Mouse (Mus musculus): ENCODE data around the gene Gm609.

DNA sequence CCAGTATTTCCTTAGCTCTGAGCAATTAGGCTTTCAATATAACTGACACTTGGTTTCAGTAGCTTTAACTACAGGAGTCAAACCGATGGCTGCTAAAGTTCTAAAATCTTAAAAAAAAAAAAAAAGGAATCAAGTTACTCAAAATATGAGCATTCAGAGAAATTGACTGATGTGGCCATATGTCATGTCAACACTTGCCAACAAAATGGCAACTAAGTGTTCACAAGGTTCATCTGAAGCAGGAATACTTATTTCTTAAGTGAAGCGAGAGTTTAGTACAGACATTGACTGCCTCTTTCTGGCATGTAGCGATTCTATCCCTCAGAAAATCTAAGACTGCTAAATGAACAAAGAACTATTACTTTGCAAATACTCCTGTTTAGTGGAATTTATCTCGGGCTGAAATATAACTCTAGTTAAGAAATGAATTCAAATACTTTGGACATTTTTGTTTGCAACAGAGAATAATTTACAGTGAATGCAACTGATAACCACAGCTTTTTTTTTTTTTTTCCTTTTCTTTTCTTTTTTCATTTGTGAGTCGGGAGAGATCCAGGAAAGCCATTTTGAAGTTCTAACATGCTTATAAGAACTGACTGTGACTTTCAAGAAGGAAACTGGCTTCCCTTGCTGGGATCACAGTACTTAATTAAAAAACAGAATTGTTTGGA lies 102.3 kb downstream of the Gm609 start:
- TF ChIP-seq GATA1 (IDR thresholded peaks at IDR 0.05; ENCODE audit: borderline replicate concordance, low read length) = no peak
- no peak for TF ChIP-seq FLI1 (IDR thresholded peaks at IDR 0.05; ENCODE audit: low read length)

Measured in megakaryocyte, embryonic 14.5 days (primary cell).